Mouse (Mus musculus) brain, embryonic 18.5 days (tissue): ENCODE measurements around the gene Kcnk3.

Experiments
- DNase-seq: peaks from one replicate; pipeline ENCODE4 v3.0.0-alpha.2; 2012; ENCODE audit warnings: low read depth, low spot score

Kcnk3 gene

GRCm38 (mm10) chr5:30588301-30588968, 465 bp downstream of the Kcnk3 start:
- no peak for DNase-seq

DNA sequence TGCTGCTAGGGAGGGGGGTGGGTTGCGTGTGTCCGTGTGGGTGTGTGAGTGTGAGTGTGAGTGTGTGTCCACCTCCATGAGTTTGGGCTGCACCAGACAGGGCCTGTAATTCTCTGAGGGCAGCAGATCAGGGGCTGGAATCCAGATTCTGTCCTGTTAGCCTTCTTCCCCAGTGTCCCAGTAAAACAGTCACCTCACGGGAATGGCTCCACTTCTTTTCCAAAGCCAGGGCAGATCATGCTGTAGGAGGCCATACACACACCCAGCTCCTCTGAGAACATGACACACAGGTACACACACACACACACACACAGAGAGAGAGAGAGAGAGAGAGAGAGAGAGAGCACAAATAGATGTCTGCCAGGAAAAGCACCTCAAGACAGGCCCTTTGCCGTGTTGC, 1.1 kb downstream of the Kcnk3 start:
- no peak for DNase-seq

DNA sequence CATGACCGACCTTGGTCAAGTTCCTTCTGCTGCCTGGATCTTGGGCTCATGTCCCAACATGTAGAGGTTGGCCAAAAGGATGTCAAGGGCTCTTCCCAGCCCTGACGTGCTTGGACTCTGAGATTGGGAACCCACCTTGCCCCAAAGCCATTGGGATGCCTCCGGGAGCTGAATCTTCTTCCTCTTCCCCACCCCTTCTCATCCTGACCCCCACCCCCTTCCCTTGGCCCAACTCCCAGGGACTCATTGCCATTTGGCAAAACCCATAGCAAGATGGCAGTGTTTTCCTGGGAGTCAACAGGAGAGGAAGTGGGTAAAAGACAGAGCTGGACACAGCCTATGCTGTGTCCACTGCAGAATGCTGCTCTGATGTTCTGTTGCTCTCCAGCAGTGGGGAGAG, 1.6 kb downstream of the Kcnk3 start:
- no peak for DNase-seq

GRCm38 (mm10) chr5:30590231-30590630, 2.3 kb downstream of the Kcnk3 start:
- no peak for DNase-seq

- no peak for DNase-seq
Measured at GRCm38 (mm10) chr5:30591205-30591731, 3.3 kb downstream of the Kcnk3 start.

DNA sequence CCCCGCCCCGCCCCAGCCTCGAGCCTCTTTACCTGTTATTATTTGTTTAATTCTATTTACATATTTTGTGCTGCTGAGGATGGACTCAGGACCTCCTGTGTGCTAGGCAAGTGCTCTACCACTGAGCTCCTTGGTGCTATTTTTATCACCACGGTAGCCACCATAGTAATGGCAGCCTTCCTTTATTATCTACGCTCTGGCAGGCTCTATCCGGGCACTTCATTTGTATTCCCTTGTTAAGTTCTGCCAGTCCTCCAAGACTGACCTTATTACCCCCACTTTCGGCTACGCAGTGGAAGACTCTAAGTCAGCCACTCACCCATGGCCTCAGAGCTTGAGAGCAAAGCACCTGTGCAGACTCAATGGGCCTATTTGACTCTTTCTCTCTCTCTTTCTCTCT, 3.8 kb downstream of the Kcnk3 start:
- DNase-seq, result no peak

DNA sequence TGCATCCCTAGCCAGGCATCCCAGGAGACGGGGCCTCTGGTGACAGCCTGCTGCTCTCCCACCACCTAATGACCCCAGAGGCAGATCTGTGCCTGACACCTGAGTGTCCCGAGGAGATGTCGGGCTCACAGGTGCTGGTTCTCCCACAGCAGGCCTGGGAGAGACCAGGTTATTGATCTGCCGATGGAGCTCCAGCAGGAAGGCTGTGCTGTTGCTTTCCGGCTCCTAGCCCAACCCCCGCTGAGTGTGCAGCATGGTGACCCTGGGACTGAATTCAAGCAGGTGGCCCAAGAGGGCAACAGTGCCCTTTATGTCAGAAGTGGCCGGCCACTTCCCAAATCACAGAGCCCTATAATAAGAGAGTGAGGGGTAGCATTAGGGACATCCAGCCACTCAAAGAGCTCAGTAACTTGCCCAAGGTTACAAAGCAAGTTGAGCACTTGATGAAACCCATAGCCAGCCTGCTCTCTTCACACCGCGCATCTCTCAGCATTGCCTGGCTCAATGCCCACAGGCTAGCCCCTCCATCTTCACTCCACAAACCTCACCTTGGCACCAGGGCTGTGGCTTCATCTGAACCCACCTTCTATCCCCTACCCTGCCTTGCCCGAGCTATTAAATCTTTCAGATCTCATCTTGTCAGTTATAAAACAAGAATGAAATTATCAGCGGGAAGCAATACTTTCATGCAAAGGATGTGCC, 4.5 kb downstream of the Kcnk3 start:
- no peak for DNase-seq

DNA sequence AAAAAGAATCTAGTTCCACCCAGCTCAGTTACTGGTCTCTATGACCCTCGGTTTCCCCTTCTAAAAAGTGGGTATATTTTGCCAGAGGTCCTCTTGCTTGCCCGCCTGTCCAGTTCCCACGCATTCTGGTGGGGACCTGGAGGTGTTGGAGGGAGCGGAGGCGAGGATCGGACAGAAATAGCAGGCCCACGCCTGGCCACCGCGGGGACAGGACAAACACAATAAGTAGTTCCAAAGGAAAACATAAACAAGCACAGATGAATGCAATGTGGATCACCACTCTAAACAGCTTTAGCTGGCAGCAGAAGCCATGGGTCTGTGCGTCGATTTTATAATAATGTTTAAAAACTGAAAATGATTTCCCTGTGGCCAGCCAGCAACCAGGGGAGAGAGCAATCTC, 5.4 kb downstream of the Kcnk3 start:
- DNase-seq, result no peak

- no peak for DNase-seq
Measured at GRCm38 (mm10) chr5:30593811-30594504, 6.0 kb downstream of the Kcnk3 start.

GRCm38 (mm10) chr5:30594953-30595560, 7.1 kb downstream of the Kcnk3 start:
- no peak for DNase-seq

- DNase-seq, result no peak
Measured at GRCm38 (mm10) chr5:30601397-30601796, 13.4 kb downstream of the Kcnk3 start.

GRCm38 (mm10) chr5:30603255-30603654, 15.3 kb downstream of the Kcnk3 start:
- no peak for DNase-seq

DNA sequence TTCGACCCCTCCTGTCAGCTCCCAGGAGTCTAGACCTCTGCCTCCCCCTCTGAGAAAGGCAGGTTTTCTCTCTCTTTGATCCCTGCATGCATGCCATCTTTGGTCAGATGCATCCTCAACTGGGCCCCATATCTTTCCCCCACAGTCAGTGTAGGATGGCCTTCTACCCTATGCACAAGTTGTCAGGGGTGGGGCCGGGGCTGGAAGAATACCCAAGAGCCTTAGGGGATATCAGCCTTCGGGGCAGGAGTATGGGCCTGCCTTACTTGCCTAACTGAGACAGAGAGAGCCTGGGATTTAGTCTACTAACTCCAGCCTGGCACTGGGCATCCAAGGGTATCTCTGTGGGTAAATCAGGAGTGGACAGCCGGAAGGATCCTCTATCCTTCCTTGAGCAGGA, 16.0 kb downstream of the Kcnk3 start:
- DNase-seq, result no peak

DNA sequence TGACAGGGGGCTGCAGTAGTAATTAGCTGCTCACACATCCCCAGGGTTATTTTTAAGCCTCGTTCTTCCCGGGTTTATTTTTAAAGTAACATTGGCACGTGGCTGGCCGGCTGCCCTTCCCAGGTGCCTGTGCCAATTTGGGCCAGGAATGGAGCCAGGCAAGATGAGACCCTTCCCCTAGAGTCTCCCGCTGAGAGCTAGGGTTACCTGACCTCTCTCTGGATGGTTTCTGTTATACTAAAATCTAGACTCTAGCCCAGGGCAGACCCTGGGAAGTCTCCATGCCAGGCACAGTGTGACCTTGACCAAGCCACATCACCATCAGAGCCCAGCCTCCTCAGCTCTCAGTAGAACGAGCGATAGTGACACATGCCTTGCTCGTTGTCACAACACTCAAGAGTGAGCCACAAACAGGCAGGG, 16.8 kb downstream of the Kcnk3 start:
- DNase-seq, result no peak

DNA sequence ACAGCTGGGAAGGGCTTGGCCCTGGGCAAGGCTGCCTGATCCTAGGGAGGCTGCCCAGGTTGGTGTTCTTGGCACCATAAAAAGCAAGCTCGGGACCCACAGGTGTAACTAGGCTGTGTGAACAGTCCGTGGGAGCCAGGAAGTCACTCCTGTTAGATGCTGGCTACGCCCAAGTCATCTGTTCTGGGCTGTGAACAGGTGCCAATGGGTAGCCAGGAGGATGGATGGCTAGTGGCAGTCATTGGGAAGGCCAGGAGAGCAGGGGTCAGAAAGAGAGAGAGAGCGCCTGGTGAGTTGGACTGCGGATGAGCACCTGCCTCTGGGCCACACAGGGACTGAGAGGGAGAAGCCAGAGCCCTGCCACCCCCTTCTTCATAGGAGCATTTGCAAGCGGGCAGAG, 17.7 kb downstream of the Kcnk3 start:
- DNase-seq, result no peak

GRCm38 (mm10) chr5:30606424-30607073, 18.6 kb downstream of the Kcnk3 start:
- DNase-seq, result no peak

DNA sequence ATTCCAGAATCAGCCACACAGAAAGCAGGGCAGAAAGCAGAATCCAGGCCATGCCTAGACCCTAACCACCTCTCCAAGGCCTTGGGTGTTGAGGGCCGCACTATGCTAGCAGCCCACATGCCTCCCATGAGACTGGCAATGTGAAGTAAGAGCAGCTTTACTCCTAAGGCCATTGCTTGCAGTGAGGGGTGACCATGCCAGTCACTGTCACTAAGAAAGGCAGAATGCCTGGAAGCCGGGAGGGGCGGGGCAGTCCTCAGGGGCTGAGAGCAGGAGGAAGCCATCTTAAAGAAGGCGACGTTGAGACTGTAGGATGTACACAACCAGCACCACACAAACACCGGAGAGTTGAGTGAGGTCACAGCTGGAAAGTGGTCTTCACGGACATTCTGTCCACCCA, 21.1 kb downstream of the Kcnk3 start:
- DNase-seq, result no peak

DNA sequence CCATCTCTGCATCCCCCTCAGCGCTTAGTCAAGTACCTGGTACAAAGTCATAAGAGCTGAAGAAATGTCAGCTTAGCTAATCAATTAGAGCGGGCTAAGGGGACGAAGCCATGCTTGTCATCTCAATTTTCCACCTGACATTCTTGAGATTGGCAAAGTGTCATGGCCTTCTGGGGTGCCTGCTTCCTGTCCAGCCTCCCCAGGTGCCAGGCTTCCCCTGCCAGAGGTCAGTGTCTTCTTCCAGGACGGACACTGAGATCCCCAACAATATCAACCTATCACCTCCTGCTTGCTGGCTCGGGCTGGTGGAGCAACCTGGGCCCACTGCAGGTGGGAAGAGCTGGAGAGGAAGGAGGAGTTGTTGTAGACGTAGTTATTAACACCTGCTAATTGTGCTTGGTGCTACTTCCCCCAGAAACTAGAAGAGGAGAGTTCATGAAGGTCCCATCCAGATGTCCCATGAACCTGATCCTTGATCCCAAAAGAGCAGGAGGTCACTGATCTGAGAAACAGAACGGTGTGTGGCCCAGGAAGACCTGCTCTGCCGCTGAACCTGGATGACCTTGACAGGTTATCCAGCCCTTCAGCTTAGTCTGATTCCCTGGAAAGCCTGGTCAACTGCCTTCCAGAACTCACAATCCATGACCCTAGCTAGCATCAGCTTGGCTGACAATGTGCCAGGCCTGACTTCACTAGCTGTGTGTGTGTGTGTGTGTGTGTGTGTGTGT, 22.1 kb downstream of the Kcnk3 start:
- DNase-seq, result no peak

DNA sequence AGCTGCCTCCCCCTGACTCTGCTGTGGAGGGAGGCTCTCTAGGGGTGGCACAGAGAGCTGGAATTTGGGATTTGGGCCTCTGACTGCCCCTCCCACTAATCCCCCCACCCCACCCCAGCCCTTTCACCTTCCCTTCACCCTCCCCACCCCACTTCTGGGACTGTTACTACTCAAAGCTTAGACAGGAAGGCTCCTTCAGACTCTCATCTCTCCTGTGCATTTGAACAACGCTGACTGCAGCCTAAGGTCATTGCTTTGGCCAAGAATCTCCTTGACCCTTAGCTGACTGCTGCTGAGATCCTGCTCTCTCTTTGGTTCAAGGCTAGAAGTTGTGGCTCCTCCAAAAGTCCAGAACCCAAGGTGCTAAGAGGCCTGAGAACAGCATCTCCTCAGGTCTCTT, 23.1 kb downstream of the Kcnk3 start:
- no peak for DNase-seq

- DNase-seq, result no peak
Measured at GRCm38 (mm10) chr5:30611689-30612088, 23.7 kb downstream of the Kcnk3 start.

GRCm38 (mm10) chr5:30612575-30612974, 24.6 kb downstream of the Kcnk3 start:
- no peak for DNase-seq
